Mouse (Mus musculus) stomach, embryonic 16.5 days (tissue): ENCODE results near the gene Dip2c. TPM values are rescaled to one million over a fixed set of nuclear protein-coding genes. Genes with fewer than 3 reads are reported as not detected.

ENCODE experiments used
- ATAC-seq: fragments of 200-750 bp; cut with Nextera tagmentation; 2 replicates; pipeline ENCODE4 v1.8.0; 2017; ENCODE audit warnings: moderate number of reproducible peaks, moderate TSS enrichment; ENCODE audit not compliant: insufficient read depth, low FRiP score
- H3K27ac ChIP-seq: fragments of 300-500 bp; sonication (generic); 2 replicates; pipeline ENCODE4 v1.5.1; 2014; ENCODE audit warnings: low read length
- H3K27me3 ChIP-seq: fragments of 300-500 bp; sonication (generic); 2 replicates; pipeline ENCODE4 v1.6.1; 2014; ENCODE audit warnings: low read length, control low read depth, mixed read lengths; ENCODE audit not compliant: control insufficient read depth, insufficient read depth
- H3K36me3 ChIP-seq: fragments of 300-500 bp; sonication (generic); 2 replicates; pipeline ENCODE4 v1.6.1; 2014; ENCODE audit warnings: low read length; ENCODE audit not compliant: control insufficient read depth, insufficient read depth
- H3K4me1 ChIP-seq: fragments of 300-500 bp; sonication (generic); 2 replicates; pipeline ENCODE4 v1.6.1; 2014; ENCODE audit warnings: low read length, control low read depth, mixed read lengths; ENCODE audit not compliant: control insufficient read depth, insufficient read depth
- H3K4me2 ChIP-seq: fragments of 300-500 bp; sonication (generic); 2 replicates; pipeline ENCODE4 v1.6.1; 2014; ENCODE audit warnings: low read depth, low read length, mixed read lengths
- H3K4me3 ChIP-seq: fragments of 300-500 bp; sonication (generic); replicated peaks from 2 replicates; pipeline ENCODE4 v1.5.1; 2014; ENCODE audit warnings: mild to moderate bottlenecking, low read length
- H3K9ac ChIP-seq: fragments of 300-500 bp; sonication (generic); 2 replicates; pipeline ENCODE4 v1.6.1; 2014; ENCODE audit warnings: low read length
- H3K9me3 ChIP-seq: fragments of 300-500 bp; sonication (generic); replicated peaks from 2 replicates; pipeline ENCODE4 v1.6.1; 2016; ENCODE audit warnings: low read length, control low read depth; ENCODE audit not compliant: control insufficient read depth
- WGBS: fragments of 180-500 bp; shearing (Covaris S2); extraction: QIAGEN DNeasy Blood & Tissue Kit; methylation state at CpG from one replicate; pipeline ENCODE4 v1.1.7; 2014; 5-methylcytosine and 5-hydroxymethylcytosine counted together
- polyA plus RNA-seq: library from polyadenylated mRNA; unstranded; fragments of >200 nt; fragmentation: Nextera tagmentation; extraction: Ambion mirVana; gene quantifications from 2 replicates; pipeline ENCODE4 v1.2.1, GENCODE M21; 2015

Dip2c gene
- polyA plus RNA-seq, 1 experiment from 2014 or later, result 4.5 TPM

DNA sequence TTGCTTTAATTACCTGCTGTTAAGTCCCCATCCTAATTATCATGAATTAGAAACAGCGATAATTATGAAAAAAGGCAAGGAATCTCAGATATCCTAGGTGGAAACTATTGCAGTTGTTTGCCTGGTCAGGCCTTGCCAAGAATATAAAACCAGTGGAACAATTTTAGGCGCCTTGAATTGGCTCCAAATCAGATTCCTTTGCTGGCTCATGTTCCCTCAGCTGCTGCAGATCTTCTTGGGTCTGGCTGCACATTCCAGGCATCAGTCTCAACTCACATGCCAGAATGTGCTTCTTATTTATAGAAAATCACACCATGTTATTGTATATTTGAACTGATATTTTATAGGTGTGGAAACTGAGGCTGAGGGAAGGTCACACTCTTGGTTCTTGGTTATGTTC is 74.3 kb downstream of the Dip2c start:
- Histone ChIP-seq H3K4me2 (no peak overlapping the region), H3K9ac (no peak overlapping the region), H3K4me1 (peaks cover 8% of the 10 kb centered on the region; the same call in 1 of the 2 replicates), H3K27ac (no peak overlapping the region), H3K9me3 (no peaks in the 10 kb centered on the region), H3K4me3 (no peak overlapping the region), H3K27me3 (no peaks in the 10 kb centered on the region), H3K36me3 (no peaks in the 10 kb centered on the region)
- ATAC-seq, result no peak
- WGBS, result 57% methylated on average over 2 of the region's 2 CpGs

DNA sequence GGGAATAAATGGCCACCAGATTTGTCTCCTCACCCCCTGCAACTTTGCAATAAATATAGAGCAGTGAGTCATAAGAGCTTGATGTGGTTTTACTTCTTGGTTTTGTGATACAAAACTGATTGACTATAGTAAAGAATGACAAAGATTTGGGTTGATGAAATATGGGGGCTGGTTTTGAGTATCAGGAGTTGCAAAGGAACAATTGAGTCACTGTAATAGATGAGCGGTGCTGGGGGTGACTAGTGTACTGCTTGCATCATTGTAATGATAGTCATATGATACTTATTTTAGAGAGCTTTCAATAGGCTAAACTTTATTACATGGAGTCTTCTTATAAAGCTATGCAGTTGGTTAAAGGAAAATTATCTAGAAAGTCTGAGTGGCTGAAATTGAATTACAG is 77.6 kb downstream of the Dip2c start:
- WGBS, result 93% methylated on average over 1 of the region's 1 CpGs
- Histone ChIP-seq H3K36me3 (no peaks in the 10 kb centered on the region), H3K9ac (no peak overlapping the region), H3K9me3 (no peaks in the 10 kb centered on the region), H3K4me2 (no peak overlapping the region), H3K27ac (no peak overlapping the region), H3K4me1 (peaks cover 8% of the 10 kb centered on the region; the same call in 1 of the 2 replicates), H3K27me3 (no peaks in the 10 kb centered on the region), H3K4me3 (no peak overlapping the region)
- ATAC-seq, result no peak

DNA sequence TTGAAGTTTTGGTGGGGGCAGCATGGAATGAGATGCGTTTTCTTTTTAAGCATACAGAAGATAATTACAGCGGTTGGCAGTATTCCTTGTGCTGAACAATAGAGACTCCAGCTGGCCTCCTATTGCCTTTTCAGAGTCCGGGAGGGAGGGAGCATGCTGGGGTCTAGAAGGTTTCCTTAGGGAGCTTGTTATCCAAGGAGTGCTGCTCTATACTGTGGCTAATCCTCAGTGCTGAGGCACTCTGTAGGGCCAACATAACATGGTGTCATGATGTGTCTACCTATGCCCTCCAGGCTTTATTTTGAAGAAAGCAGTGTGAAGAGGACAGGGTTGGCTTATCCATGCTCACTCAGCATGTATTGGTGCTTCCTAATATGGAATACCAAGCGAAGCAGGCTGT is 79.0 kb downstream of the Dip2c start:
- Histone ChIP-seq H3K36me3 (no peaks in the 10 kb centered on the region), H3K27ac (no peak overlapping the region), H3K4me2 (no peak overlapping the region), H3K9me3 (no peaks in the 10 kb centered on the region), H3K9ac (no peak overlapping the region), H3K4me3 (no peak overlapping the region), H3K4me1 (peaks cover 1% of the 10 kb centered on the region; the same call in 1 of the 2 replicates), H3K27me3 (no peaks in the 10 kb centered on the region)
- no peak for ATAC-seq
- 67% methylated on average over 4 of the region's 4 CpGs for WGBS

DNA sequence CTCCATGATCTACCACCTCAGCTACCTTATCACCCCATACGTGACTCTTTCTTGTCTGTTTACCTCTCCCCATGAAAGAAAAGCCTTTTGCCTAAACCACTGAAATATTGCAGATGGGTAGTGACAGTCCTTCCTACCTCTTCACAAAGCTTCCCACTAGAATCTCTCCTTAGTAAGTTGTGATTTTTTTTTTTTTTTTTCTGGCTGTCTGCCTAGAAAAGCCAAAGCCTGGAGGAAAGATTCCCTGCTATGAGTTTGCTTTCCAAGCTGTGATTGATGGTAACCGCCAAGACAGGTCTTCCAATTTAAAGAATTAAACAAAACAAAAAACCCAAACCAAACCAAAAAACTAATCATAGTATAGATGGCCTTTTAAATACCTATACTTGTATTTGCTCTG is 85.1 kb downstream of the Dip2c start:
- 52% methylated on average over 2 of the region's 2 CpGs for WGBS
- Histone ChIP-seq H3K4me2 (no peak overlapping the region), H3K9me3 (no peaks in the 10 kb centered on the region), H3K4me1 (peaks cover 8% of the 10 kb centered on the region; the same call in 1 of the 2 replicates), H3K36me3 (no peaks in the 10 kb centered on the region), H3K4me3 (no peak overlapping the region), H3K9ac (no peak overlapping the region), H3K27me3 (no peaks in the 10 kb centered on the region), H3K27ac (no peak overlapping the region)
- ATAC-seq, result no peak

DNA sequence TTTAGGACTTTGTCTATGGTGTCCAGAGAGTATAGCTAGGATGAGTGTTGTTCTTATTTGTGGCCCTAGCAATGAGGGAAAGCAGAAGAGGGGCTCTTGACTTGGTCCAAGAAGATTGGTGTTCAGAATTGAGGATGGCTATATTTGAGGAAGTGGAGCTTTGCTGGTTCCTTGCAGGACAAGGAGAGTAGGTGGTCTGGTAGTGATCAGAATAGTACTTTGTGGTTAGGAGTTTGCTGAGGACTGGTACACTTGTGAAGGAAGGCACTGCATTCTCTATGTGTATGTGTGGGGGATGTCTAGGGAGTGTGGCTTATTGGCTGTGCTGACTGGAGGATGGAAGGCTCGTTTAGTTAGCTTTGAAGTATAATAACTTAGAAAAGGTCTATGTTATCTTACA is 95.1 kb downstream of the Dip2c start:
- Histone ChIP-seq H3K27ac (no peak overlapping the region), H3K4me3 (no peak overlapping the region), H3K4me2 (no peak overlapping the region), H3K4me1 (no peaks in the 10 kb centered on the region), H3K36me3 (no peaks in the 10 kb centered on the region), H3K9me3 (no peaks in the 10 kb centered on the region), H3K9ac (no peak overlapping the region), H3K27me3 (no peaks in the 10 kb centered on the region)
- WGBS, result 41% methylated on average over 1 of the region's 1 CpGs
- ATAC-seq, result no peak

DNA sequence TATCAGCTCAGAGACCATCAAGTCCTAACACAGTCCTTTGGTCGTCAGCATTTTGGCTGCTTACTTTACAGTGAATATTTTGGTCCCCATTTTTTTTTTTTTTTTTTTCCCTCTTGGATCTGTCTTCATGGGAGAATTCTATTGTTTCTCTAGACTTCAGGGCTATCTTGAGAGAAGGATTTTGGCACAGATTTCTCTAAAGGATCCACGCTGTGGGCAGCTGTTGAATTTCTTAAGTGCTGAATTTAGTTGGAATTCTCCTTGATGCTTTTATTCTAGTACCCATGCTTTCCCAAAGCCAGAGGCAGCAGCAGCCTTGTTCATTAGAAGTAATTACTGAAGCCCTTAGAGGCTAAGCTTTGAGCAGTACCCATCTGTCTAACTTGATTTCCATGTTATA is 100.8 kb downstream of the Dip2c start:
- WGBS, result 40% methylated on average over 2 of the region's 2 CpGs
- no peaks in the 10 kb centered on the region for H3K36me3 ChIP-seq
- H3K4me1 ChIP-seq, result no peaks in the 10 kb centered on the region
- no peak overlapping the region for H3K27ac ChIP-seq
- no peaks in the 10 kb centered on the region for H3K27me3 ChIP-seq
- ATAC-seq, result no peak
- no peak overlapping the region for H3K4me2 ChIP-seq
- H3K9ac ChIP-seq, result no peak overlapping the region
- no peak overlapping the region for H3K4me3 ChIP-seq
- H3K9me3 ChIP-seq, result 0 out of 2 replicates have a peak, but pooled peaks cover 10% of the 10 kb centered on the region

DNA sequence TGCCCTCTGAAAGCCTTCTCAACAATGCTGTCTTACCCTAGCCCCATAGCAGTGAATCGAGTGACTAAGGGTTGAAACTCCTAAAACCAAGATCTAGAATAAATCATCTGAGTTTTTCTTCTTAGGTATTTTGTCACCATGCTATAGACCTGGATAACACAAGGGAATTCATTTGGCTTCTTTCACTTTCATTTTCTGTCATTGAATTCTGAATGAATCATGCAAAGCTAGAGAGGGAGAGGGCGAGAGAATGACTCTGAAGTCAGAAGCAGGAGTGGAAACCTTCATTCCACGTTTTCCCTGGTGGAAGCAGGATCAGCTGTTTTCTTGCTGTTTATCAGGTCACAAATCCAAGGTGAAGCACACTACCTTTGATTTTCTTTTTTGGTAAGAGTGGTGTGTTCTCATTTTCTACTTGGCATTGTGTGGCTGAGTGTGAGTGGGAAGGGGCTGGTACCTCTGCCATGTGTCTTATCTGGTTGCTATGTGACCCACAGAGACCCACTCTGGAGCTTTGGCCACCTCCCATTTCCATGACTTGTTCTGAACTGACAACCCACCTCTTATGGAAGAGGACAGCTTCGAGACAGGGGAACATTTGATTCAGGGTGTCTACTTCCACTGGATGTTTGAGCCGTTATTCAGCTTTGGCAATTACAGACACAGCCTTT is 104.5 kb downstream of the Dip2c start:
- Histone ChIP-seq H3K27ac (no peak overlapping the region), H3K4me3 (no peak overlapping the region), H3K36me3 (no peaks in the 10 kb centered on the region), H3K9ac (no peak overlapping the region), H3K4me2 (no peak overlapping the region), H3K4me1 (no peaks in the 10 kb centered on the region), H3K9me3 (0 out of 2 replicates have a peak, but pooled peaks cover 10% of the 10 kb centered on the region), H3K27me3 (no peaks in the 10 kb centered on the region)
- WGBS, result 80% methylated on average over 5 of the region's 5 CpGs
- ATAC-seq, result no peak

DNA sequence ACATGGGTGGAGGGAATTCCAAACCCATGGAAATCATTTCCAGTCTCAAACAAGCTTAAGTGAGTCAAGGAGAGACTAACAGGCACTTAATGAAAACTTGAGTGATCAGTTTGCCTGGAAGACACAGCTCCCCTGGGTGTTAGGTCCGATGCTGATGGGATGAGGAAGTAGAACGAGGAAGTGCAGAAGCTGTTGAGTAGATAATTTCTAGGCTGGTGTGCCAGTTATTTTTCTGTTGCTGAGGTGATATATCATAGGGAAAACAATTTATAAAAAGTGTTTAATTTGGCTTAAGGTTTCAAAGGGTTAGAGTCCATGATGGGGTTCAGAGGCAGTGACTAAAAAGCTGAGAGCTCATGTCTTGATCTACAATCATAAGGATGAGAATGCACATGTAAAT is 111.7 kb downstream of the Dip2c start:
- no peak overlapping the region for H3K9ac ChIP-seq
- 88% methylated on average over 2 of the region's 2 CpGs for WGBS
- no peak overlapping the region for H3K4me3 ChIP-seq

DNA sequence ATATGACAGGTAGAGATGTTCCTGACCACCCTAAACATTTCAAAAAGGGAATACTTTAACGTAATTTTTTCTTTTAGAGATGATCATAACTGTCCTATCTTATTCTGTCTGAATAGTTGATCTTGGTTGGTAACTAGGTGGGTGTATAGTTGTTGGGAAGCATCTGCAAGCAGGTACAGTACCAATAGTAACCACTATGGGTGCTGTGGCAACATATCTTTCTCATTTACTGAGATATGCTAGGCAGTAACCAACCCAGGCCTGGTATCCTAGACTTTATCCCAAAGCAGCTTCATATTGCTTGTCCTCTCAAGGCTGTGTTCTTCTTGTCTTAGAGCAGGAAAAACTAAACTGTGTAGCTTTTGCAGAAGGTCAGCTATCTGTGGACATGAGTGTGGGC is 113.0 kb downstream of the Dip2c start:
- no peak for ATAC-seq
- H3K4me1 ChIP-seq, result no peaks in the 10 kb centered on the region
- no peaks in the 10 kb centered on the region for H3K36me3 ChIP-seq
- no peak overlapping the region for H3K9ac ChIP-seq
- no peaks in the 10 kb centered on the region for H3K27me3 ChIP-seq
- H3K4me3 ChIP-seq, result no peak overlapping the region
- H3K27ac ChIP-seq, result no peak overlapping the region
- H3K9me3 ChIP-seq, result no peaks in the 10 kb centered on the region
- WGBS, result 85% methylated on average over 1 of the region's 1 CpGs
- no peak overlapping the region for H3K4me2 ChIP-seq

More for the DNA sequence above, 111.7 kb downstream of the Dip2c start:
- Histone ChIP-seq H3K27me3 (no peaks in the 10 kb centered on the region), H3K4me2 (no peak overlapping the region), H3K9me3 (no peaks in the 10 kb centered on the region), H3K4me1 (no peaks in the 10 kb centered on the region), H3K27ac (no peak overlapping the region), H3K36me3 (no peaks in the 10 kb centered on the region)
- no peak for ATAC-seq
